Comparison of ENCODE assay signal across 25 mouse cellular contexts in the genomic region with DNA sequence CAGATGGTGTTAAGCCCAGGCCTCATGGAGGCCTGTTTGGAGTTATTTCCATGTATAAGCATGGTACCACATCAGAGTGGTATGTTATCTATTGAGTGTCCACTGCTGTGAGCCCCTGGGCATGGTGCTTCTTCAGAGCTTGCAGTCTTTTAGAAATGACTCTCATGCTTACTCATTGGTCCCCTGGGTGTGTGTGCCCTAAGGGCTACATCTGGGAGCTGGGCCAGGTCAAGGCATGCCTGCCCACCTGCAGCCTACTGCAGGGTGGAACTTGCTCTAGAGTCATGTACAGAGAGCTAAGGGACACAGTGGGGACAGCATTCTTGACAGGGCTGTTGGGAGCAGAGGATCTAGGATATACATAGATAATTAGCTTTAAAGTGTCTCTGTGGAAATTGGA.
"Had no signal": no experiment of that assay in that cellular context is flagged by ENCODE, and none has a peak within 500 bp of the region (broad histone marks: within the 10 kb centered on the region; RNA-seq: fewer than 3 reads in every experiment).

No protein-coding gene starts in this region.

- H3K4me1 ChIP-seq: hindbrain, embryonic 10.5 days; hindbrain, embryonic 12.5 days; intestine, embryonic 15.5 days; limb, embryonic 12.5 days; liver, embryonic 12.5 days had no signal

- ATAC-seq: hindbrain, embryonic 16.5 days; inflammation-experienced regulatory T-cells, adult 6 months; intestine, embryonic 15.5 days; intestine, postnatal 0 days; liver, embryonic 12.5 days had no signal

- H3K27ac ChIP-seq: gastrocnemius, adult 2 months; heart, embryonic 10.5 days; hindbrain, embryonic 10.5 days; hindbrain, embryonic 12.5 days; hindbrain, embryonic 14.5 days; intestine, embryonic 15.5 days; layer of hippocampus, adult 2 months; left cerebral cortex, adult 2 months; limb, embryonic 10.5 days; limb, embryonic 12.5 days; liver, embryonic 12.5 days; liver, embryonic 14.5 days had no signal

- H3K36me3 ChIP-seq: heart, embryonic 10.5 days; heart, embryonic 12.5 days; hindbrain, embryonic 10.5 days; hindbrain, embryonic 12.5 days; intestine, embryonic 15.5 days; limb, embryonic 10.5 days; limb, embryonic 12.5 days; liver, embryonic 12.5 days had no signal

- H3K4me2 ChIP-seq: heart, embryonic 12.5 days; hindbrain, embryonic 12.5 days; hindbrain, embryonic 14.5 days; intestine, embryonic 15.5 days; limb, embryonic 12.5 days; liver, embryonic 12.5 days had no signal

- H3K9ac ChIP-seq: heart, embryonic 12.5 days; hindbrain, embryonic 12.5 days; hindbrain, embryonic 14.5 days; intestine, embryonic 15.5 days; limb, embryonic 12.5 days; liver, embryonic 12.5 days; liver, embryonic 14.5 days had no signal

- H3K27me3 ChIP-seq: heart, embryonic 12.5 days; hindbrain, embryonic 12.5 days; intestine, embryonic 15.5 days; limb, embryonic 12.5 days; liver, embryonic 12.5 days had no signal

- H3K9me3 ChIP-seq: heart, embryonic 10.5 days; hindbrain, embryonic 10.5 days; hindbrain, embryonic 12.5 days; intestine, embryonic 15.5 days; limb, embryonic 10.5 days; limb, embryonic 12.5 days; liver, embryonic 12.5 days had no signal

- DNase-seq: gastrocnemius, adult 2 months; gastrocnemius, postnatal 10 days; gastrocnemius, postnatal 25 days; heart, postnatal 10 days; heart, postnatal 4 days; kidney, adult 18-20 months; kidney, adult 8-10 months; kidney, postnatal 10 days; kidney, postnatal 25 days; kidney, postnatal 4 days had no signal

- H3K4me3 ChIP-seq: gastrocnemius, adult 2 months; heart, embryonic 10.5 days; heart, embryonic 12.5 days; hindbrain, embryonic 10.5 days; hindbrain, embryonic 12.5 days; intestine, embryonic 15.5 days; layer of hippocampus, adult 2 months; left cerebral cortex, adult 2 months; limb, embryonic 10.5 days; limb, embryonic 12.5 days; liver, embryonic 12.5 days had no signal
